25 mouse cellular contexts compared by ENCODE assay signal in genomic region chrX:139550456-139550855, GRCm38 (mm10). TPM values are rescaled to one million over a fixed set of nuclear protein-coding genes. Genes with fewer than 3 reads are reported as not detected.
DNase-seq lines count a peak whose midpoint lies in the region; ATAC-seq and TF ChIP-seq lines count a peak whose summit lies in the region.
"Had no signal": no experiment of that assay in that cellular context is flagged by ENCODE, and none has a peak within 500 bp of the region (broad histone marks: within the 10 kb centered on the region; RNA-seq: fewer than 3 reads in every experiment).

No protein-coding gene starts in this region.

- no peak overlapping the region for H3K27ac ChIP-seq in kidney, adult 2 months (ENCODE audit: insufficient read depth, low read depth, low read length)
- H3K27ac ChIP-seq: embryonic facial prominence, embryonic 13.5 days; heart, embryonic 13.5 days; limb, embryonic 12.5 days; liver, embryonic 14.5 days had no signal

- no peak for TF ChIP-seq CTCF in kidney, adult 2 months (conservative IDR thresholded peaks at IDR 0.05; ENCODE audit: insufficient read depth, insufficient read length, low read depth, low read length)

- H3K36me3 ChIP-seq in kidney, adult 2 months (ENCODE audit: control insufficient read depth, insufficient read depth, low read length) = no peaks in the 10 kb centered on the region
- H3K36me3 ChIP-seq: embryonic facial prominence, embryonic 13.5 days; heart, embryonic 13.5 days; limb, embryonic 12.5 days had no signal

- 61% methylated on average over 5 of the region's 5 CpGs for WGBS in kidney, adult 2 months

- H3K4me3 ChIP-seq in kidney, adult 2 months (ENCODE audit: insufficient read depth, low read depth, low read length) = no peak overlapping the region
- H3K4me3 ChIP-seq: embryonic facial prominence, embryonic 13.5 days; heart, embryonic 13.5 days; limb, embryonic 12.5 days; megakaryocyte, embryonic 14.5 days; myocyte had no signal

- H3K4me1 ChIP-seq in kidney, adult 2 months (ENCODE audit: control insufficient read depth, insufficient read depth, low read length) = no peaks in the 10 kb centered on the region
- H3K4me1 ChIP-seq: embryonic facial prominence, embryonic 13.5 days; heart, embryonic 13.5 days; limb, embryonic 12.5 days; megakaryocyte, embryonic 14.5 days had no signal

- TF ChIP-seq POLR2A in kidney, adult 2 months (IDR thresholded peaks at IDR 0.05; ENCODE audit: low read depth, low read length) = no peak

- H3K27me3 ChIP-seq in kidney, adult 2 months (replicated peaks; ENCODE audit: control insufficient read depth, insufficient read depth, low read length) = no peaks in the 10 kb centered on the region
- H3K27me3 ChIP-seq: heart, embryonic 13.5 days; megakaryocyte, embryonic 14.5 days had no signal

- ATAC-seq in common myeloid progenitor, adult 5-6 weeks (replicated peaks; ENCODE audit: low read depth, poor library complexity, severe bottlenecking) = peak; percentile 60; the same call in 1 of the 2 replicates
- peak; percentile 97 for ATAC-seq in megakaryocyte progenitor cell, adult 5-6 weeks (replicated peaks; ENCODE audit: poor library complexity)
- ATAC-seq: forebrain, embryonic 14.5 days; hindbrain, embryonic 16.5 days had no signal

- DNase-seq in kidney, adult 2 months = peak; percentile 10
- no peak for DNase-seq in kidney, postnatal 10 days
- peak; percentile 58 for DNase-seq in 416B (ENCODE audit: low read depth)
- DNase-seq in retina, postnatal 1 day = no peak
- DNase-seq in kidney, postnatal 4 days = no peak
- DNase-seq in cerebellum, adult 8-10 months = no peak
- DNase-seq: adrenal gland, adult 2 months; cerebellum, postnatal 10 days; gastrocnemius, postnatal 14 days; kidney, adult 18-20 months; midbrain, embryonic 14.5 days; right cerebral cortex, postnatal 14 days; spleen, adult 18-20 months; thymus, adult 18-20 months; thymus, postnatal 4 days had no signal

RNA-seq across cellular contexts. Expression of gene Rnf128, which starts 12.7 kb away (rescaled TPM):
- polyA plus RNA-seq in kidney, adult 2 months (2012; rRNA removed) = 28.9 and 36.1 TPM in 2 replicates
- total RNA-seq in common myeloid progenitor, adult 5-6 weeks (2017) = 0.87 and 0.96 TPM in 2 replicates
- 2.0 and 2.4 TPM in 2 replicates for total RNA-seq in megakaryocyte progenitor cell, adult 5-6 weeks (2015)
- 1.1 and 1.3 TPM in 2 replicates for total RNA-seq in megakaryocyte progenitor cell, adult 5-6 weeks (2017)

Comparison
In these comparisons a context has a peak if more than half of its experiments do, and no peak if none do; other contexts are left out.
1. DNase-seq: peak in kidney, adult 2 months (single experiment) and 416B (single experiment); none in kidney, postnatal 10 days (single experiment), retina, postnatal 1 day (single experiment), kidney, postnatal 4 days (0 of 2) and cerebellum, adult 8-10 months (single experiment).